Mouse (Mus musculus) hindbrain, embryonic 14.5 days (tissue): Measurements from ENCODE around the gene Ddb2. TPM values are rescaled to one million over a fixed set of nuclear protein-coding genes. Genes with fewer than 3 reads are reported as not detected.
A peak's percentile ranks its signal among the peaks of the same experiment; 100 is the strongest.

Experiments
- ATAC-seq: fragments of 200-750 bp; cut with Nextera tagmentation; 2 replicates; pipeline ENCODE4 v1.8.0; 2017; ENCODE audit warnings: moderate number of reproducible peaks, mild to moderate bottlenecking, moderate TSS enrichment, moderate library complexity; ENCODE audit not compliant: low FRiP score
- DNase-seq: peaks from one replicate; pipeline ENCODE4 v3.0.0-alpha.2; 2015; ENCODE audit warnings: low spot score
- H3K27ac ChIP-seq: fragments of 300-500 bp; sonication (generic); 2 replicates; pipeline ENCODE4 v1.5.1; 2014; ENCODE audit warnings: mild to moderate bottlenecking, moderate library complexity
- H3K27me3 ChIP-seq: fragments of 300-500 bp; sonication (generic); 2 replicates; pipeline ENCODE4 v1.6.1; 2014; ENCODE audit warnings: mild to moderate bottlenecking, low read length, mixed read lengths; ENCODE audit not compliant: control insufficient read depth, insufficient read depth
- H3K36me3 ChIP-seq: fragments of 300-500 bp; sonication (generic); replicated peaks from 2 replicates; pipeline ENCODE4 v1.6.1; 2014; ENCODE audit not compliant: control insufficient read depth, insufficient read depth
- H3K4me1 ChIP-seq: fragments of 300-500 bp; sonication (generic); replicated peaks from 2 replicates; pipeline ENCODE4 v1.6.1; 2014; ENCODE audit warnings: antibody characterized with exemption, low read length, mixed read lengths; ENCODE audit not compliant: control insufficient read depth, insufficient read depth
- H3K4me2 ChIP-seq: fragments of 300-500 bp; sonication (generic); replicated peaks from 2 replicates; pipeline ENCODE4 v1.6.1; 2014; ENCODE audit warnings: mild to moderate bottlenecking, moderate library complexity
- H3K4me3 ChIP-seq: fragments of 300-500 bp; sonication (generic); replicated peaks from 2 replicates; pipeline ENCODE4 v1.5.1; 2014; ENCODE audit warnings: mild to moderate bottlenecking, low read length
- H3K9ac ChIP-seq: fragments of 300-500 bp; sonication (generic); 2 replicates; pipeline ENCODE4 v1.6.1; 2014
- H3K9me3 ChIP-seq: fragments of 300-500 bp; sonication (generic); 2 replicates; pipeline ENCODE4 v1.6.1; 2016; ENCODE audit warnings: low read length; ENCODE audit not compliant: control insufficient read depth
- WGBS: fragments of 180-500 bp; shearing (Covaris S2); extraction: QIAGEN DNeasy Blood & Tissue Kit; methylation state at CpG from one replicate; pipeline ENCODE4 v1.1.7; 2014; 5-methylcytosine and 5-hydroxymethylcytosine counted together
- polyA plus RNA-seq: library from polyadenylated mRNA; unstranded; fragments of >200 nt; fragmentation: Nextera tagmentation; extraction: Ambion mirVana; gene quantifications from 2 replicates; pipeline ENCODE4 v1.2.1, GENCODE M21; 2014

Ddb2 gene
- polyA plus RNA-seq, 1 experiment from 2014 or later: 11.4 TPM

DNA sequence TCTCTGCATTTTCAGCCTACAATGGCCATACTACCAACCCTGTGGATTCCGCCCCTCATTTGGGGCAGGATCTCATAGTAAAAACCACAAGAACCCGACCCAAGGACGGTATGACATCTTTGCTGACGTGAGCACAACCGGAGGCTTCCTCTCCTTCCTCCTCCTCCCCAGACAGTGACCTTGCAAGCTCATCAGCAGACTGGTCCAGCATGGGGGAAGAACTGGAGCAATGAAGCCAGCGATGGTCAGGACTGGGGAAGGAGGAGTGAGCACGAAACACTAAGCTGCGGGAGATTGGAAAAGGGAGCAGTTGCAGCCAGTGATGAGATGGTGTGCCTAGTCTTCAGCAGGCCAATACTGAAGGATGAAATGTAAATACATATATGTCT is 54.8 kb downstream of the Ddb2 start:
- ATAC-seq: no peak
- no peaks in the 10 kb centered on the region for H3K9me3 ChIP-seq
- 7% methylated on average over 8 of the region's 8 CpGs for WGBS

DNA sequence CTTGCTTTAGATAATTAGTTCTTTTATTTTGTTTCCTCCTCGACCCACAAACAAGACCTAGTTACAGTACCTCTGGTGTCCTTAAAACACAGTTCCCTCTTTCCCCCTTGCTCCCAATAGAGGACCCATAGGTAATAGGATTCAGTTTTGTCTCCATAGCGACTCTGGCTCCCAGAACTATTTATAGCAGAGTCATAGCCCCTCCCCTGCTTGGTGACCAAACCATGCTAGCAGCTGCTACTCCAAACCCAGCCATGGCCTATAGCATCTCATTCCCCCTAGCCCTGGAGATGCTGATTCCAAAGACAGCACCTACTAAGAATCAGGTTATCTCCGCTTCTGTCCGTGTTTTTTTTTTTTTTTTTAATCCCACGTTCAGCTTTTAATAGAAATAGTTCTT is 56.1 kb downstream of the Ddb2 start:
- H3K4me2 ChIP-seq: peak overlapping the region; percentile 80; the same call in 1 of the 2 replicates
- no peak overlapping the region for H3K27ac ChIP-seq
- peak overlapping the region; percentile 76; the same call in 1 of the 2 replicates for H3K9ac ChIP-seq
- no peaks in the 10 kb centered on the region for H3K9me3 ChIP-seq
- ATAC-seq (no peak), DNase-seq (no peak)
- H3K36me3 ChIP-seq: peaks cover 29% of the 10 kb centered on the region
- H3K4me3 ChIP-seq: no peak overlapping the region
- no peaks in the 10 kb centered on the region for H3K27me3 ChIP-seq
- WGBS: 63% methylated on average over 5 of the region's 5 CpGs
- H3K4me1 ChIP-seq: peaks cover 23% of the 10 kb centered on the region

More for the DNA sequence above, 54.8 kb downstream of the Ddb2 start:
- Histone ChIP-seq H3K4me1 (peaks cover 23% of the 10 kb centered on the region), H3K27ac (peak overlapping the region; percentile 89), H3K9ac (peak overlapping the region; percentile 76), H3K4me3 (peak overlapping the region; percentile 73), H3K36me3 (peaks cover 16% of the 10 kb centered on the region), H3K27me3 (no peaks in the 10 kb centered on the region), H3K4me2 (peak overlapping the region; percentile 80)
- DNase-seq: no peak

DNA sequence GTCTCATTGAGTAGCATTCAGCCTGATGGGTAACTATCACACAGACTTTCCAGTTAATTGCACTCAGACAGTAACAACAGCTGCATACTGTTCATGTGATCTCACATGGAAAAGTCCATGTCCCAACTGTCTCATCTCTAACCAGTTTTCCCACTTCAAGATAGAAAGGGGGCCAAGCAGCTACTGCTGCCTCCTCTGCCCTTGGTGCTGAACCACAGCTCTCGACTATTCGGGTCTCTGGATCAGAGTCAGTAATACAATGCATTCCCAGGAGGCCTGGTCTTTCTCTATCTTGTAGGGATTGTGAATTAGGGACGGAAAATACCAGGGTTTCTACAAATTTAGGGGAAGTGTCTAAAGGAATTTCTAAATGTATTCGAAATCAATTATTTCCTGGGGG is 57.0 kb downstream of the Ddb2 start:
- peaks cover 23% of the 10 kb centered on the region for H3K4me1 ChIP-seq
- DNase-seq (no peak), ATAC-seq (no peak)
- no peak overlapping the region for H3K27ac ChIP-seq
- H3K9ac ChIP-seq: no peak overlapping the region
- H3K4me3 ChIP-seq: no peak overlapping the region
- H3K36me3 ChIP-seq: peaks cover 38% of the 10 kb centered on the region
- 0 out of 2 replicates have a peak overlapping the region, but pooled peaks have one; percentile 7 for H3K4me2 ChIP-seq
- WGBS: 36% methylated on average over 4 of the region's 4 CpGs
- H3K9me3 ChIP-seq: no peaks in the 10 kb centered on the region
- no peaks in the 10 kb centered on the region for H3K27me3 ChIP-seq

DNA sequence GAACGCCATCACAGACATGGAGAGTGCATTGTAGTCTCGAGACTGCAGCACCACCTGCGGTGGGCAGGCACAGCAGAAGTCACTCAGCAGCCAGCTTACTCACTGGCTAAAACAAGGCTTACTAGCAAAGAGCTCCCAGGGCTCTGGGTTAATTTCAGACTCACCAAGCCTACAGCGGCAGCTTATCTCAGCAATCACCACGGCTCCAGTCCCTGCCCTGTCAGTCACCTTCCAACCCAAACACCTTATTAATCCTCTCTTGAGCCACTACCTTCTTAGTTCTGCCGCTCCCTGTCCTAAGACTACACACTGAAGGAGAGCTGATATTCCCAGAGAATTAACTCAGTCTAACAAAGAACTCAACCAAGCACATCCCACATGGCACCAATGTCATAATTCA is 60.5 kb downstream of the Ddb2 start:
- DNase-seq (no peak), ATAC-seq (no peak)
- H3K4me1 ChIP-seq: peaks cover 16% of the 10 kb centered on the region
- H3K36me3 ChIP-seq: peaks cover 74% of the 10 kb centered on the region
- WGBS: 85% methylated on average over 6 of the region's 6 CpGs
- H3K4me2 ChIP-seq: no peak overlapping the region
- H3K9me3 ChIP-seq: no peaks in the 10 kb centered on the region
- H3K27ac ChIP-seq: no peak overlapping the region
- H3K4me3 ChIP-seq: no peak overlapping the region
- H3K27me3 ChIP-seq: no peaks in the 10 kb centered on the region
- no peak overlapping the region for H3K9ac ChIP-seq

DNA sequence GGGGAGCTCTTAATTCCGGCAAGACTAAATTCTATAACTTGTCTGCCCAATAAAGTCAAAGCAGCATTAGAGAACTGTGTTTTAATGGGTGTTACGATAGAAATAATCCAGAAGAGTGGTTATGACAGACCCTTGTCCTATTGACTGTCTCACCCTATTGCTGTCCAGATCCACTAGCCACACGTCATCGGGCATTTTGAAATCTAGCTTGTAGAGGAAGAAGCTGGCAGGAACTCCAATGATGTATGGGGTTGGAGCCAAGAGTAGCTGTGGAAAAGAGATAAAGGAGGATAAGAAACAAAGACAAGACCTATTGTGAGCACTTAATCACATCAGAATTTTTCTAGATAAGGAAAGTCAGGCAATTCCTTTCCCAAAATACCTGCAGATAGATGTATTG is 61.3 kb downstream of the Ddb2 start:
- no peaks in the 10 kb centered on the region for H3K9me3 ChIP-seq
- H3K4me1 ChIP-seq: peaks cover 8% of the 10 kb centered on the region
- DNase-seq: no peak
- WGBS: 94% methylated on average over 4 of the region's 4 CpGs
- H3K9ac ChIP-seq: no peak overlapping the region
- H3K27ac ChIP-seq: no peak overlapping the region
- ATAC-seq: no peak
- H3K4me3 ChIP-seq: no peak overlapping the region
- H3K36me3 ChIP-seq: peaks cover 79% of the 10 kb centered on the region
- no peak overlapping the region for H3K4me2 ChIP-seq
- H3K27me3 ChIP-seq: no peaks in the 10 kb centered on the region

DNA sequence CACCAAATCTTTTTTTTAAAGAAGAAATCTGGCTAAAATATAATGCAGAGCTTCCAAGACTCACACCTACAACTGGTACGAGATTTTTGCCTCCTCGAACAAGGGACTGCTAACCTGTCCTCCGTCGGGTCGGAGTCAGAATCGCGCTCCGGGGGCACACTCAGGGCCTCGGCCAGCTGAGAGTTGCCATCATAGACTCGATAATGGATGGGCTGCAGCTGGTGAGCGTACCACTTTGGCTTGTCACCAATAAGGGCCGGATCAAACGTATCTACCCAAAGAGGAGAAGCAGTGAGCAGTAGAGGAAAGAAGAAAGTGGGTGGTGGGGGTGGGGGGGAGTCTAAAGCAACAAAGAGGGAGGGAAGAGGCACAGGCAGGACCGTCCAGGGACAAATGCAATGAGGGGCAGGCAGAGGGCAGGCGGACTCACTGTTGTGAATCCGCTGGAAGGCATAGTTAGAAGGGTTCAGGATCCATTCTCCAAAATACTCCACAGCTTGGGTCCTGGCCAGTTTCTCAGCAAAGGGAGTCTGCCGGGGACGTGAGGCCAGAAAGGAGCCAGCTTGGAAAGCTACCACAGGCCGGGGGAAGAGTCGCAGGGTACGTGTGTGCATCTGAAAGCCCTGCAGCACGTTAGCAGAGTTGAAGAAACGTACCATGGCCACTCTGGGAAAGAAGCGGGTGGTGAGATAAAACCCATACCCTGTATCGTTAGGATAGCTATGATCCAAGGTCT is 67.0 kb downstream of the Ddb2 start:
- Histone ChIP-seq H3K27ac (no peak overlapping the region), H3K36me3 (peaks cover 96% of the 10 kb centered on the region), H3K4me2 (no peak overlapping the region), H3K4me1 (no peaks in the 10 kb centered on the region), H3K9me3 (no peaks in the 10 kb centered on the region), H3K9ac (no peak overlapping the region), H3K4me3 (no peak overlapping the region), H3K27me3 (no peaks in the 10 kb centered on the region)
- WGBS: 88% methylated on average over 25 of the region's 25 CpGs
- ATAC-seq (no peak), DNase-seq (no peak)

DNA sequence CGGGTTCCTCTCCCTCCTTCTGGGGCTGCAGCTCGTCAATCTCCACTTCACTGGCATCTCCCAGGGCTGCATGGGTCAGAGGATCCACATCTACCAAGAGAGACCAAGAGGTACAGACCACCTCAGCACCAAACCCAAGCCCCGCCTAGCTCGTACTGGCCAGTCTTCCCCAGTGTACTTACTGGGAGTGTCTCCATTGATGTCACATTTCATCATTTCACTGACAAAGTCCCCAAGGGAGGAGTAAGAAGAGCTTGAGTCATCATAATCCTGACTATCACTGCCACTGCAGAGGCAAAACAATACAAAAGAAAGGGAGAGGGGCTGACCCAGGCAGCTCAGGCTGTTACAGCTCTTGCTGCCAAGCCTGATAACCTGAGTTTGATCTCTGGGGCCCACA is 69.2 kb downstream of the Ddb2 start:
- H3K36me3 ChIP-seq: peaks cover 96% of the 10 kb centered on the region
- WGBS: 79% methylated on average over 4 of the region's 4 CpGs

DNA sequence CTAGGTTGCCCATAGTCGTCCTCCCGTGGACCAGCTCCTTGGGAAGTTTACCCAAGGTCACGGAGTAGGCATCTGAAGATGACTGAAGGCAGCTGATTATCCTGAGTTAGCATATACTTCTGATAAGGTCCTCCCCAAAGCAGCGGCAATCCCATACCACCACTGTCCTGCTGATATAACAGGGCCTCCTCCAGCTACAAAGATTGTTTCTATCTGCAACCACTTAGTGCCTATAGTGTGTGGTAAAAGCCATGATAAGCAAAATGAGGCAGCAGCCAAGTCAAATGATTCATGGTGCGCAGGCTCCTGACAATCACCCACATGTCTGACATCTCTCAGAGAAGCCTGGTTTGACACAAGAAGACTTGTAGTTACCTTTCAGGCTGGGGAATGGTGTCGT is 71.8 kb downstream of the Ddb2 start:
- ATAC-seq (no peak), DNase-seq (no peak)
- peaks cover 98% of the 10 kb centered on the region for H3K36me3 ChIP-seq
- 95% methylated on average over 6 of the region's 6 CpGs for WGBS
- H3K4me1 ChIP-seq: no peaks in the 10 kb centered on the region
- H3K9me3 ChIP-seq: no peaks in the 10 kb centered on the region
- H3K4me3 ChIP-seq: no peak overlapping the region
- no peak overlapping the region for H3K9ac ChIP-seq
- H3K4me2 ChIP-seq: no peak overlapping the region
- no peak overlapping the region for H3K27ac ChIP-seq
- no peaks in the 10 kb centered on the region for H3K27me3 ChIP-seq

More for the DNA sequence above, 69.2 kb downstream of the Ddb2 start:
- ATAC-seq: no peak
- Histone ChIP-seq H3K27ac (no peak overlapping the region), H3K9ac (no peak overlapping the region), H3K27me3 (no peaks in the 10 kb centered on the region), H3K4me3 (no peak overlapping the region), H3K4me1 (no peaks in the 10 kb centered on the region), H3K4me2 (no peak overlapping the region), H3K9me3 (no peaks in the 10 kb centered on the region)
- no peak for DNase-seq

DNA sequence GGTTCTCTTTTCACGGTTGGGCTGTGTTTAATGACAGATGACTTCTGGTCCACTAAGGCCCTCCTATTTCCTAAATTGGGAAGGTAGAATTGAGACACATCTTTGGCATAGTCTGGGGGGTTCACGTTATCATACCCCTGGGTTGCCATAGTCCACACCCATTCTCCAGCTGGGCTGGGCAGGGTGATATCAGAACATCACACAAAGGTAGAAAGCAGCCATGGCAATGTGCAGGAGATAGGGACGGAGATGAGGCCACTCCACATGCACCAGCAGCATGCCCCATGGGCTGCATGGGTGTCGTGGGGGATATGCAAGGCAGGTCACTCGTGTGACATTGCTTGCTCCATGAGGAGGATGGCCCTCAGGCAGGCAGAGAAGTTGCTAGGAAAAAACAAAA is 73.2 kb downstream of the Ddb2 start:
- ATAC-seq (no peak), DNase-seq (no peak)
- Histone ChIP-seq H3K9ac (no peak overlapping the region), H3K36me3 (peaks cover 98% of the 10 kb centered on the region), H3K4me3 (no peak overlapping the region), H3K4me2 (no peak overlapping the region), H3K27ac (no peak overlapping the region), H3K27me3 (no peaks in the 10 kb centered on the region), H3K9me3 (no peaks in the 10 kb centered on the region), H3K4me1 (no peaks in the 10 kb centered on the region)
- WGBS: 92% methylated on average over 5 of the region's 5 CpGs

DNA sequence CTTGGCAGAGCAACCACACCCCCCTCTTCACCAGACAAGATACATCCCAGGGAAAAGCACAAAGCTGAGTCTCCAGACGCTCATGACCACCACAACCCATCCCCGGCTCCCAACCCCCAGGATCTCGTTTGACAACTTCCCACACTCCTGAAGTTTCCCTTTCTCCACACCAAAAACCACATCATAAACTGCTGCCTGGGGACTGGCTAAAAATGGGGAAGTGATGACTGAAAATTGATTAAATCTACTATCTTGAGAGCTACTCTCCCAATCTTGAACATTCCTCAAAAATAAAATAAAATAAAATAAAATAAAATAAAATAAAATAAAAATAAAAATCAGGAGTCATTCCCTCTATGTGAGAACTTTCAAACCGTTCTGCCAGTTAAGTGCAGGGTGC is 73.8 kb downstream of the Ddb2 start:
- no peak overlapping the region for H3K4me2 ChIP-seq
- H3K4me1 ChIP-seq: no peaks in the 10 kb centered on the region
- no peak overlapping the region for H3K4me3 ChIP-seq
- 91% methylated on average over 4 of the region's 4 CpGs for WGBS
- no peak overlapping the region for H3K27ac ChIP-seq
- no peak for ATAC-seq
- peaks cover 98% of the 10 kb centered on the region for H3K36me3 ChIP-seq
- no peak for DNase-seq
- no peak overlapping the region for H3K9ac ChIP-seq
- H3K27me3 ChIP-seq: no peaks in the 10 kb centered on the region
- no peaks in the 10 kb centered on the region for H3K9me3 ChIP-seq
